Mouse (Mus musculus) lung, embryonic 16.5 days (tissue): ENCODE measurements around the gene Prkaa1. TPM values are rescaled to one million over a fixed set of nuclear protein-coding genes. Genes with fewer than 3 reads are reported as not detected.
A peak's percentile ranks its signal among the peaks of the same experiment; 100 is the strongest.

Experiments
- ATAC-seq: fragments of 200-750 bp; cut with Nextera tagmentation; 2 replicates; pipeline ENCODE4 v1.8.0; 2017; ENCODE audit warnings: low read depth, mild to moderate bottlenecking, moderate library complexity
- H3K27ac ChIP-seq: fragments of 300-500 bp; sonication (generic); 2 replicates; pipeline ENCODE4 v1.5.1; 2014; ENCODE audit warnings: mild to moderate bottlenecking, control low read depth, low read length
- H3K27me3 ChIP-seq: fragments of 300-500 bp; sonication (generic); 2 replicates; pipeline ENCODE4 v1.6.1; 2014; ENCODE audit warnings: low read depth, low read length, mixed read lengths; ENCODE audit not compliant: control insufficient read depth, insufficient read depth
- H3K36me3 ChIP-seq: fragments of 300-500 bp; sonication (generic); 2 replicates; pipeline ENCODE4 v1.6.1; 2014; ENCODE audit warnings: low read length; ENCODE audit not compliant: control insufficient read depth, insufficient read depth
- H3K4me1 ChIP-seq: fragments of 300-500 bp; sonication (generic); replicated peaks from 2 replicates; pipeline ENCODE4 v1.6.1; 2014; ENCODE audit warnings: low read length, mixed read lengths; ENCODE audit not compliant: control insufficient read depth, insufficient read depth
- H3K4me2 ChIP-seq: fragments of 300-500 bp; sonication (generic); 2 replicates; pipeline ENCODE4 v1.6.1; 2014; ENCODE audit warnings: low read depth, low read length, control low read depth
- H3K4me3 ChIP-seq: fragments of 300-500 bp; sonication (generic); 2 replicates; pipeline ENCODE4 v1.5.1; 2014; ENCODE audit warnings: mild to moderate bottlenecking, low read length, control low read depth
- H3K9ac ChIP-seq: fragments of 300-500 bp; sonication (generic); 2 replicates; pipeline ENCODE4 v1.6.1; 2014; ENCODE audit warnings: low read length, control low read depth
- H3K9me3 ChIP-seq: fragments of 300-500 bp; sonication (generic); 2 replicates; pipeline ENCODE4 v1.6.1; 2016; ENCODE audit warnings: low read length; ENCODE audit not compliant: control insufficient read depth
- WGBS: fragments of 180-500 bp; shearing (Covaris S2); extraction: QIAGEN DNeasy Blood & Tissue Kit; methylation state at CpG from one replicate; pipeline ENCODE4 v1.1.7; 2014; 5-methylcytosine and 5-hydroxymethylcytosine counted together
- polyA plus RNA-seq: library from polyadenylated mRNA; unstranded; fragments of >200 nt; fragmentation: Nextera tagmentation; extraction: Ambion mirVana; gene quantifications from 2 replicates; pipeline ENCODE4 v1.2.1, GENCODE M21; 2015

The Prkaa1 gene
- polyA plus RNA-seq, 1 experiment from 2014 or later = 21.0 TPM

- Histone ChIP-seq H3K36me3 (no peaks in the 10 kb centered on the region), H3K4me1 (peaks cover 7% of the 10 kb centered on the region), H3K9ac (no peak overlapping the region), H3K4me2 (no peak overlapping the region), H3K27ac (no peak overlapping the region), H3K27me3 (no peaks in the 10 kb centered on the region), H3K9me3 (no peaks in the 10 kb centered on the region), H3K4me3 (no peak overlapping the region)
- 49% methylated on average over 9 of the region's 9 CpGs for WGBS
- 0 out of 2 replicates have a peak, but pooled peaks have one; percentile 20 for ATAC-seq
These were observed 11.0 kb downstream of the Prkaa1 start for GRCm38 (mm10) chr15:5154621-5155020.

- Histone ChIP-seq H3K36me3 (no peaks in the 10 kb centered on the region), H3K4me3 (no peak overlapping the region), H3K27me3 (no peaks in the 10 kb centered on the region), H3K9me3 (no peaks in the 10 kb centered on the region), H3K4me1 (peaks cover 7% of the 10 kb centered on the region), H3K4me2 (no peak overlapping the region), H3K27ac (no peak overlapping the region), H3K9ac (no peak overlapping the region)
- 0 out of 2 replicates have a peak, but pooled peaks have one; percentile 3 for ATAC-seq
- WGBS = 75% methylated on average over 5 of the region's 5 CpGs
These were observed 11.4 kb downstream of the Prkaa1 start for GRCm38 (mm10) chr15:5155093-5155492.

- Histone ChIP-seq H3K27ac (no peak overlapping the region), H3K27me3 (no peaks in the 10 kb centered on the region), H3K36me3 (0 out of 2 replicates have a peak, but pooled peaks cover 2% of the 10 kb centered on the region), H3K4me2 (no peak overlapping the region), H3K4me1 (peaks cover 7% of the 10 kb centered on the region), H3K9me3 (no peaks in the 10 kb centered on the region), H3K4me3 (no peak overlapping the region), H3K9ac (no peak overlapping the region)
- ATAC-seq = no peak
- WGBS = 83% methylated on average over 4 of the region's 4 CpGs
These were observed 12.7 kb downstream of the Prkaa1 start for GRCm38 (mm10) chr15:5156355-5156754.

GRCm38 (mm10) chr15:5157386-5157785 is 13.7 kb downstream of the Prkaa1 start:
- no peak for ATAC-seq
- peaks cover 7% of the 10 kb centered on the region for H3K4me1 ChIP-seq

GRCm38 (mm10) chr15:5158827-5159226 is 15.2 kb downstream of the Prkaa1 start:
- H3K36me3 ChIP-seq = peaks cover 8% of the 10 kb centered on the region; the same call in 1 of the 2 replicates
- no peak overlapping the region for H3K9ac ChIP-seq
- H3K4me2 ChIP-seq = no peak overlapping the region
- H3K4me1 ChIP-seq = peaks cover 7% of the 10 kb centered on the region
- ATAC-seq = no peak
- H3K4me3 ChIP-seq = no peak overlapping the region
- H3K27me3 ChIP-seq = no peaks in the 10 kb centered on the region
- H3K27ac ChIP-seq = no peak overlapping the region
- WGBS = 43% methylated on average over 6 of the region's 6 CpGs
- H3K9me3 ChIP-seq = no peaks in the 10 kb centered on the region

More at GRCm38 (mm10) chr15:5157386-5157785, 13.7 kb downstream of the Prkaa1 start:
- no peak overlapping the region for H3K27ac ChIP-seq
- no peaks in the 10 kb centered on the region for H3K9me3 ChIP-seq
- 0 out of 2 replicates have a peak, but pooled peaks cover 2% of the 10 kb centered on the region for H3K36me3 ChIP-seq
- H3K9ac ChIP-seq = no peak overlapping the region
- H3K4me3 ChIP-seq = no peak overlapping the region
- 66% methylated on average over 1 of the region's 1 CpGs for WGBS
- no peaks in the 10 kb centered on the region for H3K27me3 ChIP-seq
- H3K4me2 ChIP-seq = no peak overlapping the region

- Histone ChIP-seq H3K9me3 (no peaks in the 10 kb centered on the region), H3K27me3 (no peaks in the 10 kb centered on the region), H3K9ac (no peak overlapping the region), H3K36me3 (peaks cover 34% of the 10 kb centered on the region), H3K27ac (no peak overlapping the region), H3K4me3 (no peak overlapping the region), H3K4me1 (no peaks in the 10 kb centered on the region), H3K4me2 (no peak overlapping the region)
- WGBS = 83% methylated on average over 12 of the region's 12 CpGs
- ATAC-seq = no peak
These were observed 21.6 kb downstream of the Prkaa1 start for GRCm38 (mm10) chr15:5165121-5165773.

- no peak overlapping the region for H3K4me3 ChIP-seq
- H3K9ac ChIP-seq = no peak overlapping the region
- peaks cover 41% of the 10 kb centered on the region for H3K36me3 ChIP-seq
- H3K9me3 ChIP-seq = no peaks in the 10 kb centered on the region
- 85% methylated on average over 12 of the region's 12 CpGs for WGBS
- H3K27me3 ChIP-seq = no peaks in the 10 kb centered on the region
- H3K4me1 ChIP-seq = no peaks in the 10 kb centered on the region
- ATAC-seq = no peak
- H3K27ac ChIP-seq = no peak overlapping the region
- no peak overlapping the region for H3K4me2 ChIP-seq
These were observed 29.7 kb downstream of the Prkaa1 start for GRCm38 (mm10) chr15:5173217-5173820.

GRCm38 (mm10) chr15:5184668-5185330 is 41.1 kb downstream of the Prkaa1 start:
- Histone ChIP-seq H3K9me3 (no peaks in the 10 kb centered on the region), H3K9ac (peak overlapping the region; percentile 89), H3K27me3 (no peaks in the 10 kb centered on the region), H3K27ac (peak overlapping the region; percentile 94), H3K36me3 (peaks cover 2% of the 10 kb centered on the region; the same call in 1 of the 2 replicates), H3K4me1 (peaks cover 13% of the 10 kb centered on the region), H3K4me2 (peak overlapping the region; percentile 56), H3K4me3 (peak overlapping the region; percentile 90)
- WGBS = 41% methylated on average over 10 of the region's 11 CpGs
- peak; percentile 49 for ATAC-seq
